Mouse (Mus musculus): ENCODE measurements around the gene Acin1. TPM values are rescaled to one million over a fixed set of nuclear protein-coding genes. Genes with fewer than 3 reads are reported as not detected.
A peak's percentile ranks its signal among the peaks of the same experiment; 100 is the strongest.

The Acin1 gene
- polyA plus RNA-seq, 1 experiment from 2014 or later, result 141 TPM

- 79% methylated on average over 6 of the region's 6 CpGs for WGBS
- H3K4me2 ChIP-seq (ENCODE audit: low read depth, low read length), result no peak overlapping the region
- no peak for DNase-seq (ENCODE audit: low spot score)
These were observed 8.3 kb upstream of the Acin1 start for GRCm38 (mm10) chr14:54695042-54695441.

GRCm38 (mm10) chr14:54687251-54687650 lies 520 bp upstream of the Acin1 start:
- no peaks in the 10 kb centered on the region; the same call in 1 of the 2 replicates for H3K36me3 ChIP-seq (replicated peaks; ENCODE audit: control insufficient read depth, insufficient read depth, low read depth, low read length)
- H3K4me2 ChIP-seq (ENCODE audit: low read depth, low read length), result peak overlapping the region; percentile 27
- H3K9me3 ChIP-seq (replicated peaks; ENCODE audit: control insufficient read depth, low read length), result no peaks in the 10 kb centered on the region
- no peaks in the 10 kb centered on the region for H3K4me1 ChIP-seq (ENCODE audit: control insufficient read depth, insufficient read depth, low read length)
- H3K27me3 ChIP-seq (ENCODE audit: control insufficient read depth, insufficient read depth, low read length), result no peaks in the 10 kb centered on the region
- H3K4me3 ChIP-seq (ENCODE audit: low read depth, low read length), result peak overlapping the region; percentile 84
- no peak overlapping the region for H3K27ac ChIP-seq (replicated peaks; ENCODE audit: low read depth, low read length)
- peak overlapping the region; percentile 66 for H3K9ac ChIP-seq (replicated peaks; ENCODE audit: low read length)
- 6% methylated on average over 8 of the region's 8 CpGs for WGBS
- no peak for ATAC-seq (replicated peaks; ENCODE audit: insufficient number of reproducible peaks, low FRiP score, low TSS enrichment, low read depth)
- DNase-seq (ENCODE audit: low spot score), result peak; percentile 36

More at GRCm38 (mm10) chr14:54695042-54695441, 8.3 kb upstream of the Acin1 start:
- Histone ChIP-seq H3K4me3 (ENCODE audit: low read depth, low read length) (no peak overlapping the region), H3K4me1 (ENCODE audit: control insufficient read depth, insufficient read depth, low read length) (no peaks in the 10 kb centered on the region), H3K27ac (replicated peaks; ENCODE audit: low read depth, low read length) (no peak overlapping the region), H3K27me3 (ENCODE audit: control insufficient read depth, insufficient read depth, low read length) (no peaks in the 10 kb centered on the region), H3K9me3 (replicated peaks; ENCODE audit: control insufficient read depth, low read length) (no peaks in the 10 kb centered on the region), H3K9ac (replicated peaks; ENCODE audit: low read length) (no peak overlapping the region), H3K36me3 (replicated peaks; ENCODE audit: control insufficient read depth, insufficient read depth, low read depth, low read length) (no peaks in the 10 kb centered on the region; the same call in none of the 2 replicates)
- ATAC-seq (replicated peaks; ENCODE audit: insufficient number of reproducible peaks, low FRiP score, low TSS enrichment, low read depth), result no peak

GRCm38 (mm10) chr14:54686063-54686521 lies 639 bp downstream of the Acin1 start, which contains the start of gene 1700123O20Rik:
1700123O20Rik (plus strand) TSS chr14:54686216.
- Histone ChIP-seq H3K4me1 (ENCODE audit: control insufficient read depth, insufficient read depth, low read length) (no peaks in the 10 kb centered on the region), H3K27me3 (ENCODE audit: control insufficient read depth, insufficient read depth, low read length) (no peaks in the 10 kb centered on the region), H3K4me2 (ENCODE audit: low read depth, low read length) (peak within 1 kb of the TSS; percentile 75), H3K4me3 (ENCODE audit: low read depth, low read length) (peak within 1 kb of the TSS; percentile 84), H3K36me3 (replicated peaks; ENCODE audit: control insufficient read depth, insufficient read depth, low read depth, low read length) (peaks cover 4% of the 10 kb centered on the region), H3K9me3 (replicated peaks; ENCODE audit: control insufficient read depth, low read length) (no peaks in the 10 kb centered on the region), H3K27ac (replicated peaks; ENCODE audit: low read depth, low read length) (peak within 1 kb of the TSS; percentile 87), H3K9ac (replicated peaks; ENCODE audit: low read length) (peak within 1 kb of the TSS; percentile 97)
- ATAC-seq (replicated peaks; ENCODE audit: insufficient number of reproducible peaks, low FRiP score, low TSS enrichment, low read depth) (peak; percentile 77), DNase-seq (ENCODE audit: low spot score) (peak; percentile 91)
- 0% methylated on average over 41 of the region's 41 CpGs for WGBS

GRCm38 (mm10) chr14:54685471-54685870 lies 1.3 kb downstream of the Acin1 start:
- Histone ChIP-seq H3K4me1 (ENCODE audit: control insufficient read depth, insufficient read depth, low read length) (no peaks in the 10 kb centered on the region), H3K4me2 (ENCODE audit: low read depth, low read length) (peak overlapping the region; percentile 75), H3K36me3 (replicated peaks; ENCODE audit: control insufficient read depth, insufficient read depth, low read depth, low read length) (peaks cover 4% of the 10 kb centered on the region), H3K9ac (replicated peaks; ENCODE audit: low read length) (peak overlapping the region; percentile 97), H3K27ac (replicated peaks; ENCODE audit: low read depth, low read length) (no peak overlapping the region), H3K9me3 (replicated peaks; ENCODE audit: control insufficient read depth, low read length) (no peaks in the 10 kb centered on the region), H3K4me3 (ENCODE audit: low read depth, low read length) (peak overlapping the region; percentile 84), H3K27me3 (ENCODE audit: control insufficient read depth, insufficient read depth, low read length) (no peaks in the 10 kb centered on the region)
- ATAC-seq (replicated peaks; ENCODE audit: insufficient number of reproducible peaks, low FRiP score, low TSS enrichment, low read depth), result no peak; the same call in 1 of the 2 replicates
- no peak for DNase-seq (ENCODE audit: low spot score)
- WGBS, result 18% methylated on average over 8 of the region's 8 CpGs

- Histone ChIP-seq H3K4me3 (ENCODE audit: low read depth, low read length) (no peak overlapping the region), H3K36me3 (replicated peaks; ENCODE audit: control insufficient read depth, insufficient read depth, low read depth, low read length) (peaks cover 13% of the 10 kb centered on the region), H3K9me3 (replicated peaks; ENCODE audit: control insufficient read depth, low read length) (no peaks in the 10 kb centered on the region), H3K27me3 (ENCODE audit: control insufficient read depth, insufficient read depth, low read length) (no peaks in the 10 kb centered on the region), H3K27ac (replicated peaks; ENCODE audit: low read depth, low read length) (no peak overlapping the region), H3K4me2 (ENCODE audit: low read depth, low read length) (no peak overlapping the region), H3K4me1 (ENCODE audit: control insufficient read depth, insufficient read depth, low read length) (no peaks in the 10 kb centered on the region), H3K9ac (replicated peaks; ENCODE audit: low read length) (no peak overlapping the region)
- DNase-seq (ENCODE audit: low spot score), result no peak
- ATAC-seq (replicated peaks; ENCODE audit: insufficient number of reproducible peaks, low FRiP score, low TSS enrichment, low read depth), result no peak
- WGBS, result 98% methylated on average over 3 of the region's 3 CpGs
These were observed 4.3 kb downstream of the Acin1 start for GRCm38 (mm10) chr14:54682396-54682795.

- H3K27ac ChIP-seq (replicated peaks; ENCODE audit: low read depth, low read length), result no peak overlapping the region
- no peak overlapping the region for H3K9ac ChIP-seq (replicated peaks; ENCODE audit: low read length)
- no peaks in the 10 kb centered on the region for H3K27me3 ChIP-seq (ENCODE audit: control insufficient read depth, insufficient read depth, low read length)
- no peak overlapping the region for H3K4me2 ChIP-seq (ENCODE audit: low read depth, low read length)
- WGBS, result 89% methylated on average over 16 of the region's 16 CpGs
- H3K9me3 ChIP-seq (replicated peaks; ENCODE audit: control insufficient read depth, low read length), result no peaks in the 10 kb centered on the region
- H3K4me3 ChIP-seq (ENCODE audit: low read depth, low read length), result no peak overlapping the region
- H3K4me1 ChIP-seq (ENCODE audit: control insufficient read depth, insufficient read depth, low read length), result no peaks in the 10 kb centered on the region
- peaks cover 15% of the 10 kb centered on the region for H3K36me3 ChIP-seq (replicated peaks; ENCODE audit: control insufficient read depth, insufficient read depth, low read depth, low read length)
- no peak for DNase-seq (ENCODE audit: low spot score)
- no peak for ATAC-seq (replicated peaks; ENCODE audit: insufficient number of reproducible peaks, low FRiP score, low TSS enrichment, low read depth)
These were observed 8.0 kb downstream of the Acin1 start for GRCm38 (mm10) chr14:54678657-54679304.

- H3K36me3 ChIP-seq (replicated peaks; ENCODE audit: control insufficient read depth, insufficient read depth, low read depth, low read length), result peaks cover 11% of the 10 kb centered on the region
- H3K9ac ChIP-seq (replicated peaks; ENCODE audit: low read length), result no peak overlapping the region
- H3K4me2 ChIP-seq (ENCODE audit: low read depth, low read length), result no peak overlapping the region
- no peaks in the 10 kb centered on the region for H3K27me3 ChIP-seq (ENCODE audit: control insufficient read depth, insufficient read depth, low read length)
- H3K4me3 ChIP-seq (ENCODE audit: low read depth, low read length), result no peak overlapping the region
- ATAC-seq (replicated peaks; ENCODE audit: insufficient number of reproducible peaks, low FRiP score, low TSS enrichment, low read depth), result no peak
- no peak for DNase-seq (ENCODE audit: low spot score)
- no peaks in the 10 kb centered on the region for H3K4me1 ChIP-seq (ENCODE audit: control insufficient read depth, insufficient read depth, low read length)
- H3K27ac ChIP-seq (replicated peaks; ENCODE audit: low read depth, low read length), result no peak overlapping the region
- 94% methylated on average over 5 of the region's 5 CpGs for WGBS
- H3K9me3 ChIP-seq (replicated peaks; ENCODE audit: control insufficient read depth, low read length), result no peaks in the 10 kb centered on the region
These were observed 10.4 kb downstream of the Acin1 start for GRCm38 (mm10) chr14:54676290-54676689.

GRCm38 (mm10) chr14:54674317-54674716 lies 12.4 kb downstream of the Acin1 start:
- 90% methylated on average over 2 of the region's 2 CpGs for WGBS
- no peak for ATAC-seq (replicated peaks; ENCODE audit: insufficient number of reproducible peaks, low FRiP score, low TSS enrichment, low read depth)
- no peaks in the 10 kb centered on the region for H3K27me3 ChIP-seq (ENCODE audit: control insufficient read depth, insufficient read depth, low read length)
- no peak overlapping the region for H3K4me3 ChIP-seq (ENCODE audit: low read depth, low read length)
- peaks cover 12% of the 10 kb centered on the region for H3K36me3 ChIP-seq (replicated peaks; ENCODE audit: control insufficient read depth, insufficient read depth, low read depth, low read length)
- no peaks in the 10 kb centered on the region for H3K9me3 ChIP-seq (replicated peaks; ENCODE audit: control insufficient read depth, low read length)
- no peak overlapping the region for H3K9ac ChIP-seq (replicated peaks; ENCODE audit: low read length)
- DNase-seq (ENCODE audit: low spot score), result no peak
- no peak overlapping the region for H3K27ac ChIP-seq (replicated peaks; ENCODE audit: low read depth, low read length)
- no peak overlapping the region for H3K4me2 ChIP-seq (ENCODE audit: low read depth, low read length)
- no peaks in the 10 kb centered on the region for H3K4me1 ChIP-seq (ENCODE audit: control insufficient read depth, insufficient read depth, low read length)

Data from embryonic facial prominence, embryonic 11.5 days (tissue).